Mouse (Mus musculus) C2C12 (cell line): ENCODE results near the gene Gm45837. TPM values are rescaled to one million over a fixed set of nuclear protein-coding genes. Genes with fewer than 3 reads are reported as not detected.

Source experiments
- H3K27me3 ChIP-seq: one replicate; pipeline ENCODE4 v1.6.1; 2011; ENCODE audit not compliant: control insufficient read depth, insufficient read depth, insufficient read length
- H3K36me3 ChIP-seq: one replicate; pipeline ENCODE4 v1.6.1; 2011; ENCODE audit not compliant: control insufficient read depth, insufficient read depth
- H3K4me3 ChIP-seq: one replicate; pipeline ENCODE4 v1.5.1; 2011; ENCODE audit warnings: mild to moderate bottlenecking, control low read depth; ENCODE audit not compliant: poor library complexity, insufficient read depth, severe bottlenecking
- H3K79me2 ChIP-seq: one replicate; pipeline ENCODE4 v1.6.1; 2011; ENCODE audit not compliant: control insufficient read depth, insufficient read depth
- H3K79me3 ChIP-seq: one replicate; pipeline ENCODE4 v1.6.1; 2011; ENCODE audit warnings: low read depth, control low read depth
- H3ac ChIP-seq: one replicate; pipeline ENCODE3; 2011; ENCODE audit warnings: low read depth; ENCODE audit not compliant: control insufficient read depth, insufficient read length
- CEBPB ChIP-seq: IDR thresholded peaks from one replicate; pipeline ENCODE4 v1.6.1; 2011; ENCODE audit warnings: low read depth, mild to moderate bottlenecking, control low read depth, moderate library complexity
- CTCF ChIP-seq: IDR thresholded peaks from one replicate; pipeline ENCODE4 v1.5.1; 2011; ENCODE audit not compliant: control insufficient read depth, insufficient read depth, insufficient read length
- FOSL1 ChIP-seq: IDR thresholded peaks from one replicate; pipeline ENCODE4 v1.8.0; 2011; ENCODE audit warnings: mild to moderate bottlenecking, low read length; ENCODE audit not compliant: poor library complexity, insufficient read depth, severe bottlenecking
- MAX ChIP-seq: IDR thresholded peaks from one replicate; pipeline ENCODE4 v1.6.1; 2011; ENCODE audit warnings: mild to moderate bottlenecking, control low read depth
- MYOD1 ChIP-seq: IDR thresholded peaks from one replicate; pipeline ENCODE4 v1.6.1; 2011; ENCODE audit warnings: low read depth; ENCODE audit not compliant: control insufficient read depth, insufficient read length
- MYOG ChIP-seq: IDR thresholded peaks from one replicate; pipeline ENCODE4 v1.6.1; 2011; ENCODE audit not compliant: control insufficient read depth, insufficient read length; ENCODE audit errors: extremely low read depth
- USF1 ChIP-seq: IDR thresholded peaks from one replicate; pipeline ENCODE4 v1.6.1; 2011; ENCODE audit warnings: low read depth, mild to moderate bottlenecking, control low read depth, moderate library complexity
- polyA plus RNA-seq: library from polyadenylated mRNA; unstranded; fragments of >200 nt; fragmentation: generic; extraction: Trizol; gene quantifications from one replicate; pipeline ENCODE4 v1.2.1, GENCODE M21; 2012; ENCODE audit warnings: missing spikeins

Gene Gm45837
- polyA plus RNA-seq, 1 experiment: not detected

GRCm38 (mm10) chr7:101501236-101501635 lies 90.5 kb downstream of the Gm45837 start:
- Histone ChIP-seq H3K4me3 (no peak overlapping the region), H3ac (no peak overlapping the region), H3K79me3 (no peaks in the 10 kb centered on the region), H3K36me3 (no peaks in the 10 kb centered on the region), H3K79me2 (no peaks in the 10 kb centered on the region), H3K27me3 (peaks cover 20% of the 10 kb centered on the region)
- TF ChIP-seq CEBPB: no peak
- TF ChIP-seq MAX: no peak
- TF ChIP-seq MYOG: no peak
- no peak for TF ChIP-seq CTCF
- TF ChIP-seq MYOD1: no peak
- TF ChIP-seq USF1: no peak
- no peak for TF ChIP-seq FOSL1

DNA sequence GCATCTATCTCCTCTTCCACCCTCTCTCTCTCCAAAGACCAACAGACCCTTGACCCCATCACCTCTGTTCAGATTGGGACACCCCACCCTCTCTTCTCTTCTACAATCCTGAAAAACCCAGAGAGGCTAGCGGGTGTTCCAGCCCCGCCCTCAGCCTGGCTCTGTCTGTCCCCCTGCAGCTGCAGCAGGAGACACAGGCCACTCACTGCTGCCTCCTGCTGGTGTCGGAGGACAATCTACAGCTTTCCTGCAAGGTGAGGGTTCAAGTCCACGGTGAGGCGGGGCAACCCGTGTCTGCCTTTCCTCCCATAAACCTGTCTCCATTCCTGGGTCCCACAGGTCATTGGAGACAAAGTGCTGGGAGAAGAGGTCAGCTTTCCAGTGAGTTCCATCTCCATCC lies 91.0 kb downstream of the Gm45837 start:
- Histone ChIP-seq H3K79me2 (no peaks in the 10 kb centered on the region), H3K79me3 (no peaks in the 10 kb centered on the region), H3K27me3 (peaks cover 21% of the 10 kb centered on the region), H3K36me3 (no peaks in the 10 kb centered on the region), H3ac (no peak overlapping the region), H3K4me3 (no peak overlapping the region)
- TF ChIP-seq CTCF (peak; percentile 66), USF1 (no peak)

- H3K36me3 ChIP-seq: no peaks in the 10 kb centered on the region
- H3K27me3 ChIP-seq: peaks cover 15% of the 10 kb centered on the region
- H3K79me3 ChIP-seq: no peaks in the 10 kb centered on the region
- H3K4me3 ChIP-seq: no peak overlapping the region
- no peaks in the 10 kb centered on the region for H3K79me2 ChIP-seq
- TF ChIP-seq MYOD1 (no peak), CTCF (peak; percentile 52)
- no peak overlapping the region for H3ac ChIP-seq
These were observed 92.7 kb downstream of the Gm45837 start for GRCm38 (mm10) chr7:101503351-101503750.

DNA sequence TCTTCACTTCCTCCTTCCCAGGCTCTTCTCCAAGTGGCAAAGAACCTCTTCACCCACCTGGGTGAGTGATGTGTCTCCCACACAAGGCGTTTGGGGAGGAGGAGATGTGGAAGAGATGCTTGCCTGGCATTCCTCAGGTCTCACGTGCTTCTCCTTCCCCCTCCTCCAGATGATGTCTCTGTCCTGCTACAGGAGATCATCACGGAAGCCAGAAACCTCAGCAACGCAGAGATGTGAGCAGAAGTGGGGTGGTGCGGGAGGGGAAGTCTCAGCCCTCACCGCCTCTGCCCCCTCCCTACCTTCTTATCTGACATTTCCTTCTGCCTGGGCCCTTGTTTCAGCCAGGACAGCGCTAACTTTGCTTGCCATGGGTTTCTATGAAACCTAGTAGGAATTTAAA lies 93.1 kb downstream of the Gm45837 start:
- Histone ChIP-seq H3ac (no peak overlapping the region), H3K79me2 (no peaks in the 10 kb centered on the region), H3K27me3 (peaks cover 15% of the 10 kb centered on the region), H3K79me3 (no peaks in the 10 kb centered on the region), H3K36me3 (no peaks in the 10 kb centered on the region), H3K4me3 (no peak overlapping the region)
- TF ChIP-seq CEBPB (no peak), USF1 (no peak), MYOG (no peak)

DNA sequence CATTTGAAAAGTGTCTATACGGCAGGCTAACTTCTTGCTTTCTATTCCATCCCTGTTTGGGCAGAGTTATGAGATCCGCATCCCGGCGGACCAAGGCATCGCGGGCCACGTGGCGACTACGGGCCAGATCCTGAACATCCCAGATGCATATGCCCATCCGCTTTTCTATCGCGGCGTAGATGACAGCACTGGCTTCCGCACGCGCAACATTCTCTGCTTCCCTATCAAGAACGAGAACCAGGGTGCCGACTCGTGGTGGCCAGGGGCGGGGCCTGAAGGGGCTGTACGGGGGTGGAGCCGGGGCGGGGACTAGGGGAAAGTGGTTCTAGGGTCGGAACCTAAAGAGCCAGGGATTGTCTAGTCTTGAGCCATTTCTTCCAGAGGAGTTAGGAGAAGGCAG lies 93.8 kb downstream of the Gm45837 start:
- Histone ChIP-seq H3K79me2 (no peaks in the 10 kb centered on the region), H3K27me3 (peaks cover 15% of the 10 kb centered on the region), H3K36me3 (no peaks in the 10 kb centered on the region), H3K79me3 (no peaks in the 10 kb centered on the region), H3ac (no peak overlapping the region), H3K4me3 (no peak overlapping the region)
- no peak for TF ChIP-seq CTCF
- TF ChIP-seq FOSL1: no peak
- TF ChIP-seq CEBPB: no peak
- TF ChIP-seq USF1: no peak
- no peak for TF ChIP-seq MYOG
- TF ChIP-seq MYOD1: no peak
- TF ChIP-seq MAX: no peak

- Histone ChIP-seq H3K4me3 (no peak overlapping the region), H3K27me3 (peaks cover 43% of the 10 kb centered on the region), H3K79me2 (no peaks in the 10 kb centered on the region), H3K79me3 (no peaks in the 10 kb centered on the region), H3K36me3 (no peaks in the 10 kb centered on the region), H3ac (no peak overlapping the region)
- TF ChIP-seq CEBPB (no peak), MYOD1 (no peak), USF1 (no peak), MAX (no peak), MYOG (no peak), CTCF (no peak), FOSL1 (no peak)
These were observed 98.5 kb downstream of the Gm45837 start for GRCm38 (mm10) chr7:101509212-101509611.

- Histone ChIP-seq H3K4me3 (no peak overlapping the region), H3K36me3 (no peaks in the 10 kb centered on the region), H3ac (no peak overlapping the region), H3K79me2 (no peaks in the 10 kb centered on the region), H3K79me3 (no peaks in the 10 kb centered on the region), H3K27me3 (peaks cover 35% of the 10 kb centered on the region)
- TF ChIP-seq USF1 (no peak), FOSL1 (no peak), CTCF (no peak), CEBPB (no peak), MYOG (no peak), MAX (no peak), MYOD1 (no peak)
These were observed 103.0 kb downstream of the Gm45837 start for GRCm38 (mm10) chr7:101513655-101514054.
